Mouse (Mus musculus) hindbrain, embryonic 10.5 days (tissue): ENCODE data around the gene Sae1. TPM values are rescaled to one million over a fixed set of nuclear protein-coding genes. Genes with fewer than 3 reads are reported as not detected.
A peak's percentile ranks its signal among the peaks of the same experiment; 100 is the strongest.
"Not testable (repeated sequence)": the region's sequence is repeated elsewhere in the genome, so short reads cannot be mapped to it uniquely, and the experiment has no call there.

Source experiments
- DNase-seq: peaks from one replicate; pipeline ENCODE4 v3.0.0-alpha.2; 2017; ENCODE audit warnings: low spot score
- H3K27ac ChIP-seq: fragments of 300-500 bp; sonication (generic); 2 replicates; pipeline ENCODE4 v1.5.1; 2016; ENCODE audit warnings: mild to moderate bottlenecking, moderate library complexity
- H3K27me3 ChIP-seq: fragments of 300-500 bp; sonication (generic); 2 replicates; pipeline ENCODE4 v1.6.1; 2016; ENCODE audit warnings: mild to moderate bottlenecking; ENCODE audit not compliant: poor library complexity, insufficient read depth, severe bottlenecking
- H3K36me3 ChIP-seq: fragments of 300-500 bp; sonication (generic); 2 replicates; pipeline ENCODE4 v1.6.1; 2016; ENCODE audit warnings: mild to moderate bottlenecking, moderate library complexity
- H3K4me1 ChIP-seq: fragments of 300-500 bp; sonication (generic); replicated peaks from 2 replicates; pipeline ENCODE4 v1.6.1; 2016; ENCODE audit warnings: mild to moderate bottlenecking
- H3K4me3 ChIP-seq: fragments of 300-500 bp; sonication (generic); 2 replicates; pipeline ENCODE4 v1.5.1; 2016; ENCODE audit warnings: mild to moderate bottlenecking, moderate library complexity
- H3K9me3 ChIP-seq: fragments of 300-500 bp; sonication (generic); 2 replicates; pipeline ENCODE4 v1.6.1; 2016; ENCODE audit warnings: mild to moderate bottlenecking, moderate library complexity
- WGBS: fragments of 180-500 bp; shearing (Covaris S2); methylation state at CpG from one replicate; pipeline ENCODE4 v1.1.7; 2016; 5-methylcytosine and 5-hydroxymethylcytosine counted together
- polyA plus RNA-seq: library from polyadenylated mRNA; unstranded; fragments of >200 nt; fragmentation: Nextera tagmentation; extraction: Ambion mirVana; gene quantifications from 2 replicates; pipeline ENCODE4 v1.2.1, GENCODE M21; 2016

Gene Sae1
- polyA plus RNA-seq, 1 experiment from 2014 or later, result 371 TPM

DNA sequence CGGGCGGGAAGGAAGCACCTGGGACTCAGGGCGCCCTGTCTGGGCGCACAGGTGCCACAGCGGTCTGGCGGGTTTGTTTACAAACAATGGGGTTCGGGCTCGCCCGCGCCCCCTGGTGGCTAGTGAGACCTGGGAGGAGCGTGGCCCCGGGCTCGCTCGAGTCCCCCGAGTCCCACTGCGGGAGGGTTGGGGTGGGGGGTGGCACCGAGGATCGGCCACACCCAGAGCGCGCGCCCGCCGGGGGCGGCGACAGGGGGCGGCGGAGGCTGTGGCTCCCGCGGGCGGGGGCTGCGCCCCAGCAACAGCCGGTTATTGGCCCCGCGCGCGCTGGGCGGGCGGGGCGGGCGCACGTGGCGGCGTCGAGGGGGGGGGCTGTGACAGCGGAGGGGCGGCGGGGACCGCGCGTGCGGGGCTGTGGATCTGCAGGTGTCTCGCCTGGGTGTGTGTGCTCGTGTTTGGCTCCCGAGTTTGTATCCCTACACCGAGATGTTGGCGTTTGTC is 77.5 kb downstream of the Sae1 start:
- WGBS, result under 1% methylated on average over 55 of the region's 56 CpGs
- H3K27ac ChIP-seq, result peak overlapping the region; percentile 100
- H3K27me3 ChIP-seq, result no peaks in the 10 kb centered on the region
- H3K9me3 ChIP-seq, result no peaks in the 10 kb centered on the region
- DNase-seq, result peak; percentile 77
- peak overlapping the region; percentile 95 for H3K4me3 ChIP-seq
- H3K36me3 ChIP-seq, result no peaks in the 10 kb centered on the region
- H3K4me1 ChIP-seq, result peaks cover 65% of the 10 kb centered on the region

GRCm38 (mm10) chr7:16309318-16310019 is 78.1 kb downstream of the Sae1 start:
- Histone ChIP-seq H3K27me3 (no peaks in the 10 kb centered on the region), H3K36me3 (no peaks in the 10 kb centered on the region), H3K4me1 (peaks cover 61% of the 10 kb centered on the region), H3K4me3 (peak overlapping the region; percentile 95), H3K9me3 (no peaks in the 10 kb centered on the region), H3K27ac (peak overlapping the region; percentile 100)
- 1% methylated on average over 61 of the region's 61 CpGs for WGBS
- DNase-seq, result peak; percentile 71

DNA sequence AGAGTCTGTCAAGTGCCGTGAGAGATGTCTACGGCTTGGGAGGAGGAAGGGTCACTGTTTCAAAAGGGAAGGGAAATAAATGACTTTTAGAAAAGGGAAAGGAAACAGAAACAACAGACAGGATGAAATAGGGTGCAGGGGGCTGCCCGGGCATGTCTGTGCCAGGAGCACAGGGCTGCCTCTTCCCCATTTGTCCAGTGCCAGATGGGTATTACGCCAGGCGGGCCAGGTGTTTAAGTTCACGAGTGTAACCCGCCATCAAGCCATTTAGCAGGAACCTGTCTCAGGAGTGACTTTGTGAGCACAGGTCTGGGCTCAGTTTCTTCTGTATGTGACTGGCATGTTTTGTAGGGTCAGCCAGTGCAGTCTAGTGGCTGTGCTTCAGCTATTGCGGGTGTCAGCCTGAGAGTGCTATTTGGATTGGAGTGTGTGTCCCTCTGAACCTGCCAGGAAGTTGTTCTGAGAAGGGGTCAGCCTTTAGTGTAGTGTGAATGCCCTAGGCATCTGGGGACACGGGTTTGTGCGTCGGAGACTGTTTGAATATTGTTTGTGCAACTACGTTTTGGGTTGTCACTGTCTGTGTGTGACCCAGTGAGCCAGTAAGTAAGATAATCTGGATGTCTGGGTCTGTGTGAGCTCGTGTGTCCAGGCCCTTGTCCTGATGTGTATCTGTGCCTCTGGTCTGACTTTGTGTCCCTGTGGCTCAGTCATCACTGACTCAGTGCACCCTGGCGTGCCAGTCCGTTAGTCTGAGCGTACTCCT is 78.9 kb downstream of the Sae1 start:
- Histone ChIP-seq H3K27me3 (no peaks in the 10 kb centered on the region), H3K36me3 (no peaks in the 10 kb centered on the region), H3K27ac (peak overlapping the region; percentile 100), H3K4me3 (peak overlapping the region; percentile 95), H3K9me3 (no peaks in the 10 kb centered on the region), H3K4me1 (peaks cover 54% of the 10 kb centered on the region)
- 42% methylated on average over 16 of the region's 16 CpGs for WGBS
- no peak for DNase-seq

DNA sequence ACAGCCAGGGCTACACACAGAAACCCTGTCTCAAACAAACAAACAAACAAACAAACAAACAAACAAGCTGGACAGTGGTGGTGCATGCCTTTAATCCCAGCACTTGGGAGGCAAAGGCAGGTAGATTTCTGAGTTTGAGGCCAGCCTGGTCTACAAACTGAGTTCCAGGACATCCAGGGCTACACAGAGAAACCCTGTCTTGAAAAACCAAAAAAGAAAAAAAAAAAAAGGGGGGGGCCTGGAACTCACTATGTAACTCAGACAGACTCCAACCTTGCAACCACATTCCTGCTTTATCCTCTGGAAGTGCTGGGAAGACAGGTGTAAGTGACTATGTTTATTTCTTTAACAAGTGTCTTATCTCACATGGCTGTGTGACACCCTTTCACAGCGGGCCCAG is 79.5 kb downstream of the Sae1 start, which contains the start of gene Bbc3:
Gene Bbc3 (plus strand): TSS at position 301 of the 400 bp plus-strand sequence.
- 64% methylated on average over 1 of the region's 1 CpGs for WGBS
- not testable (repeated sequence) for H3K9me3 ChIP-seq, H3K27me3 ChIP-seq, DNase-seq, H3K36me3 ChIP-seq
- Histone ChIP-seq H3K4me3 (peak within 1 kb of the TSS; percentile 95), H3K4me1 (peaks cover 48% of the 10 kb centered on the region), H3K27ac (peak within 1 kb of the TSS; percentile 100)

GRCm38 (mm10) chr7:16307141-16307540 is 80.5 kb downstream of the Sae1 start:
- WGBS, result 83% methylated on average over 6 of the region's 6 CpGs
- not testable (repeated sequence) for H3K27me3 ChIP-seq, H3K9me3 ChIP-seq, H3K4me3 ChIP-seq, H3K36me3 ChIP-seq, DNase-seq, H3K27ac ChIP-seq
- H3K4me1 ChIP-seq, result peaks cover 38% of the 10 kb centered on the region

DNA sequence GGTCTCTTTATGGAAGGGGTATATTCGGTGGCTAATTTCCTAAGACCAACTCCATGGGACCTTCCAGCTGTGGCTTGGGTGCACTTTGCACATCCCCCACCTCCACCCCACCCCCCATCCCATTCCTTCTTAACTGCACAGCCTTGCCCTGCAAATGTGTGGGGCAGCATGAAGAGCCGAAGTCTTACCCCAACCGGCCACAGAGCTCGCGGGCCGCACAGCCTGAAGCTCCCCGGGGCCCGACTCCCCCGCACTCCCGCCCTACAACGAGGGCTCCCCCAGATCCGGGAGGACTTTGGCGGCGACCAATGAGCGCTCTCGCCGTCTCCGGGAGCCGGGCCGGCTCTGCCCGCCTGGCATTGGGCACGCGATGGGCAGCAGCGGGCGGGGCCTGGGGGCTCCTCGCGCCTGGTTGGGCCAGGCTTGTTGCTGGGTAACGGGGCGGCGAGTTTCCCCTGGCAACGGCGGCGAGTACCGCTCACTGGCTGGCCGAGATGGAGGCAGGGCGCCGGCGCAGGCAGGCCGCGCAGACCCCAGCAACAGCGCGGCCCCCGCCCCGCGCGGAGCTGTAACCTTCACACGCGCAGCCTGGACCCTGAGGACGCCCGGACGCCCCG is 88.1 kb downstream of the Sae1 start:
- Histone ChIP-seq H3K9me3 (no peaks in the 10 kb centered on the region), H3K27me3 (peaks cover 12% of the 10 kb centered on the region), H3K4me1 (peaks cover 46% of the 10 kb centered on the region), H3K27ac (peak overlapping the region; percentile 86), H3K36me3 (no peaks in the 10 kb centered on the region), H3K4me3 (peak overlapping the region; percentile 60)
- WGBS, result 1% methylated on average over 52 of the region's 52 CpGs
- peak; percentile 95 for DNase-seq

DNA sequence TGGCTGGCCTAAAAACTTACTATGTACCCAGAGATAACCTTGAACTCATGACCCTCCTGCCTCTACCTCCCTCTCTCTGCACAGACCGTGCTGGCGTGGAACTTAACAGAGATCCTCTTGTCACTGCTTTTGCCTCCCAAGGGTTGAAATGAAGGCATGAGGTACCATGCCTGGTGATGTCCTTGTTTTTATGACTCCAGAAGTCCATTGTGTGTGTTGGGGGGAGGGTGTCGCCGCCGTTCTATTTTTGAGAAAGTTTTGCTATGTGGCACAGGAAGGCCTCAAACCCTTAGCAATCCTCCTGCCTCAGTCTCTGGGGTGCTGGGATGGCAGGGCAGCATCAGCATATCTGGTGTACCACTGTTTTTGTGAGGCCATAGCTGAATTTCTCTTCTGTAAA is 88.7 kb downstream of the Sae1 start:
- H3K27ac ChIP-seq, result peak overlapping the region; percentile 86
- H3K36me3 ChIP-seq, result no peaks in the 10 kb centered on the region
- no peak for DNase-seq
- no peaks in the 10 kb centered on the region for H3K9me3 ChIP-seq
- WGBS, result 79% methylated on average over 5 of the region's 5 CpGs
- peak overlapping the region; percentile 60 for H3K4me3 ChIP-seq
- peaks cover 12% of the 10 kb centered on the region for H3K27me3 ChIP-seq
- peaks cover 46% of the 10 kb centered on the region for H3K4me1 ChIP-seq

- H3K9me3 ChIP-seq, result no peaks in the 10 kb centered on the region
- peaks cover 12% of the 10 kb centered on the region for H3K27me3 ChIP-seq
- no peak for DNase-seq
- peaks cover 46% of the 10 kb centered on the region for H3K4me1 ChIP-seq
- H3K36me3 ChIP-seq, result no peaks in the 10 kb centered on the region
- peak overlapping the region; percentile 53; the same call in 1 of the 2 replicates for H3K4me3 ChIP-seq
- 74% methylated on average over 2 of the region's 2 CpGs for WGBS
- no peak overlapping the region; the same call in 1 of the 2 replicates for H3K27ac ChIP-seq
These were observed 90.0 kb downstream of the Sae1 start for GRCm38 (mm10) chr7:16297616-16298015.

- Histone ChIP-seq H3K4me1 (peaks cover 46% of the 10 kb centered on the region), H3K27ac (peak overlapping the region; percentile 83), H3K36me3 (no peaks in the 10 kb centered on the region), H3K9me3 (no peaks in the 10 kb centered on the region), H3K4me3 (peak overlapping the region; percentile 53), H3K27me3 (peaks cover 12% of the 10 kb centered on the region)
- 1% methylated on average over 22 of the region's 22 CpGs for WGBS
- DNase-seq, result peak; percentile 81
These were observed 90.7 kb downstream of the Sae1 start for GRCm38 (mm10) chr7:16296766-16297390.

DNA sequence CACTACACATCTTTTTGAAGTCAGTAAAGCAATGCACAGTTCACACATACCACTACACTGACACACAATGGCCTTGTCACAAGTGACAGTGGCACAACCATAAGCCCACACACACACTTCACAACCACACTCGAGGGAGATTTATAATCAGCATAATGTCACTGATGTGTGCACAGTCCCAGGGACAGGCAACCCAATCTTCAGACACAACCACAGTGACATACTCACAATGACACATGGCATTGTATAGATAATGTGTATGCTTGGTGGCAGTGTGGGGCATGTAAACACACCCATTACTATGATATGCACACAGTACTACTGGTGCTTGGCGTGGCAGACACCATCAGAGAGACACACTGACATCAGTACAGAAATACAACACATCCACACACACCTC is 91.5 kb downstream of the Sae1 start:
- H3K27ac ChIP-seq, result no peak overlapping the region
- no peaks in the 10 kb centered on the region for H3K9me3 ChIP-seq
- peak overlapping the region; percentile 53 for H3K4me3 ChIP-seq
- no peaks in the 10 kb centered on the region for H3K36me3 ChIP-seq
- no peak for DNase-seq
- H3K27me3 ChIP-seq, result peaks cover 12% of the 10 kb centered on the region
- peaks cover 46% of the 10 kb centered on the region for H3K4me1 ChIP-seq
- 36% methylated on average over 2 of the region's 2 CpGs for WGBS

DNA sequence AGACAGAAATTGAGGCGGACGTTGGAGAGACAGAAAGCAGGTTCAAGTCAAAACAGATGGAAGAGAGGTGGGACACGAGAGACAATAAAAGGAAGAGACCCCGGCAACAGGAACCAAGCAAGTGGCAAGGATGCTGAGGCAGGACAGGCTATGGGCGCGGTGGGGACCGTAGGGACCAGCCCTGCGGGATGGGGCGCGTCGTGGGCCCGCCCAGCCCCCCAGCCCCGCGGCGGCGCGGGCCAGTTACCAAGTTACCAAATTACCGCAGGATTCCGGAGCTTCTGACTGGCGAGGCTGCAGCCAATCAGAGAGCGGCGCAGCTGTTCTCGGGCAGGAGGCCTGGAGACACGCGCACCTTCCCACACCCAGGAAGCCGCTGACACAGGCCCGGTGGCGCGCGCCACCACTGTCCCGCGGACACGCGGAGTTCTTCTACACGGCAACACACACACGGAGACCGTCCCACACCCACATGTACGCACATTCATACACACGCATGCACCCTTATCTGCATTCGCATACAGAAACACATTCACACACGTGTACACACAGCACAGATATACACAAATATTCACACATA is 92.2 kb downstream of the Sae1 start:
- no peaks in the 10 kb centered on the region for H3K9me3 ChIP-seq
- peak; percentile 79 for DNase-seq
- WGBS, result 2% methylated on average over 41 of the region's 41 CpGs
- H3K36me3 ChIP-seq, result no peaks in the 10 kb centered on the region
- H3K27me3 ChIP-seq, result peaks cover 12% of the 10 kb centered on the region
- peak overlapping the region; percentile 61 for H3K4me3 ChIP-seq
- peaks cover 46% of the 10 kb centered on the region for H3K4me1 ChIP-seq
- H3K27ac ChIP-seq, result peak overlapping the region; percentile 90

- Histone ChIP-seq H3K36me3 (no peaks in the 10 kb centered on the region), H3K4me1 (peaks cover 41% of the 10 kb centered on the region), H3K4me3 (peak overlapping the region; percentile 61), H3K27me3 (peaks cover 12% of the 10 kb centered on the region), H3K9me3 (no peaks in the 10 kb centered on the region), H3K27ac (peak overlapping the region; percentile 90)
- DNase-seq, result peak; percentile 95
- WGBS, result under 1% methylated on average over 23 of the region's 23 CpGs
These were observed 92.8 kb downstream of the Sae1 start for GRCm38 (mm10) chr7:16294837-16295236.
